Mouse (Mus musculus): ENCODE data around the gene Actr6. TPM values are rescaled to one million over a fixed set of nuclear protein-coding genes. Genes with fewer than 3 reads are reported as not detected.

Gene Actr6
- polyA plus RNA-seq, 1 experiment from 2014 or later: 33.3 TPM

DNA sequence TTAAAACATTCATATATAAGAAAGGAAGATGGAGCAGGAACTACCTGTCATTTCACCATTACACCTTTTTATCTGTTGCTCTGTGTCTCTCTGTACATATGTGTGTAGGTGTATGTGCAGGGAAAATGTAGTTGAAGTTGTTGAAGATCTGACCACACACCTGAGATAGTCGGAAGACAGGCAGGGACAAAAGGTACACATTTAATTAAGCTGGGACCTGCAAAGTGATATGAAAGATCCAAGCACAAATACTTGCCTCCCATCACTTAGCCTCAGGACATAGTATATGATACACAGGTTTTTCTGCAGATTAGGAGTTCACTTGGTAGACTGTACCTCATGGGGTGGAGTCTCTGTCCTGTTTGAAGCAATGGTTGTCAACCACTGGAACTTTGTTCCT is 15.8 kb upstream of the Actr6 start:
- Histone ChIP-seq H3K4me3 (no peak overlapping the region), H3K4me1 (peaks cover 7% of the 10 kb centered on the region; the same call in 1 of the 2 replicates), H3K9me3 (no peaks in the 10 kb centered on the region), H3K4me2 (no peak overlapping the region), H3K27me3 (no peaks in the 10 kb centered on the region), H3K9ac (no peak overlapping the region), H3K36me3 (no peaks in the 10 kb centered on the region), H3K27ac (no peak overlapping the region)
- ATAC-seq (ENCODE audit: insufficient number of reproducible peaks, low FRiP score, low TSS enrichment, low read depth): no peak
- WGBS: 97% methylated on average over 1 of the region's 1 CpGs

DNA sequence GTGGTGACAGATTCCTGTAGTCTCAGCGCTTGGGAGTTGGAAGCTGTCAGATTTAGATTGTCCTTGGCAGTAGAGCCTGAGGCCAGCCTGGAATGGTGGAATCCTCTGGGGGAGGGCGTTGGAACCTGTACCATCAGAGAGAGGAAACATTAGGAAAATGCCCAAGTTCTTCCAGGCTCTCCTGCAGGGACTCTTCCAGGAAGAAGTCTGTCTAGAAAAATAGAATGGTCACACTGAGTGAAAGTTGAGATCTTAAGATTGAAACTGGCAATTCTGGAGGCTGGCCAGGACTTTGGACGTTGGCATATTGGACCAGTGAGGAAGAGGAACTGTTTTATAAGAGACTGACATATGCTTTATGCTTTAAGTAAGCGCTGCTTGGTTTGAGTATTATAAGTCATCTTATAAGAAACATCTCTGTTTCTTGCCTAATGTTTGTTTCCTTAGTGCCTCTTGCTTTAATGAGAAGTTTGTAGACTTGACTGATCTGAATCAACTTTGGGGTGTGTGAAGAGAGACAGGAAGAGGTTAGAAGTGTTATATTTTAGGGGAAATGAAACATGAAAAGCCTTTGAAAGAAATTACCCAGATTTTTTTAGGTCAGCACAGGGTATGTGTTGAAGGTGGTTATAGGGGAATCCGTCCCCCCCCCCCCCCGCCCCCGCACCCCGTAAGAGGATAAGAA is 15.3 kb upstream of the Actr6 start:
- ATAC-seq (ENCODE audit: insufficient number of reproducible peaks, low FRiP score, low TSS enrichment, low read depth): no peak
- Histone ChIP-seq H3K4me1 (peaks cover 7% of the 10 kb centered on the region; the same call in 1 of the 2 replicates), H3K4me2 (no peak overlapping the region), H3K36me3 (no peaks in the 10 kb centered on the region), H3K9ac (no peak overlapping the region), H3K27ac (no peak overlapping the region), H3K4me3 (no peak overlapping the region), H3K27me3 (no peaks in the 10 kb centered on the region), H3K9me3 (no peaks in the 10 kb centered on the region)
- 78% methylated on average over 8 of the region's 8 CpGs for WGBS

DNA sequence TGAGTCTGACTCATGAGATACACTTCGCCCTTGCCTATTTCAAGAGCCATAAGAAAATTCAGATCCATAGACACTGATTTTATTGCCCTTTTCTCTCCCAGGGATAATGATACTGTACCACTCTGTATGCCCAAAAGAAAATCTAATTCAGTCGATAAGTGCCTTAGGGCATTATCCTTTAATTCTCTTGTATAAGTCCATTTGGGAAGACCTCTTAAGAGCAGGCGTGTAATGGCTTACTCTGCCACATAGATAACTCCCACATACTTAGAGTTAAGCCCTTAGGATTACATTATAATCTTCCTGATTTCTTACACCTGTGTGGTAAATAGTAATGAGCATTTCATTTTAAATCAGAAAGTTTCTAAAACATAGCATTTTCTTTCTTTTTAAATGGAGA is 14.5 kb upstream of the Actr6 start:
- Histone ChIP-seq H3K9ac (no peak overlapping the region), H3K4me1 (peaks cover 7% of the 10 kb centered on the region; the same call in 1 of the 2 replicates), H3K4me3 (no peak overlapping the region), H3K27me3 (no peaks in the 10 kb centered on the region), H3K4me2 (no peak overlapping the region), H3K36me3 (no peaks in the 10 kb centered on the region), H3K9me3 (no peaks in the 10 kb centered on the region), H3K27ac (no peak overlapping the region)
- ATAC-seq (ENCODE audit: insufficient number of reproducible peaks, low FRiP score, low TSS enrichment, low read depth): no peak
- 75% methylated on average over 3 of the region's 3 CpGs for WGBS

DNA sequence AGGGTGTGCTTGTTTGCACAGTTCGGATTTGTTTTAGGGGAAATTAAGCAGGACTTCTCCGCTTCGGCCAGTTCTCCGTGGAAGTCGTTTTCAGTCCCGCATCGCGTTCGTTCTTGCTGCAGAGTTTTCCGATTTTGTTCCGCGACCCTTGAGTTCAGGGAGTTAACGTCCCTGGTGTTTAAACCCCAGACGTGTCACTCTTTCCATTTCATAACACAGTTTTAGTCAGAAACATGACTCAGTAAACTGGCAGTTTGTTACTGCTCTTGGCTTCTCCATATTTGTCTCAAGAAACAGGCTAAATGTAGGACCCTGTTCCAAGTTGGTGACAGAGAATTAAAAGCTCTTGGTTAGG is 13.5 kb upstream of the Actr6 start:
- peak overlapping the region; percentile 61 for H3K4me2 ChIP-seq
- peak overlapping the region; percentile 86 for H3K4me3 ChIP-seq
- under 1% methylated on average over 14 of the region's 14 CpGs for WGBS
- H3K36me3 ChIP-seq: no peaks in the 10 kb centered on the region
- ATAC-seq (ENCODE audit: insufficient number of reproducible peaks, low FRiP score, low TSS enrichment, low read depth): no peak
- peaks cover 7% of the 10 kb centered on the region; the same call in 1 of the 2 replicates for H3K4me1 ChIP-seq
- peak overlapping the region; percentile 93 for H3K27ac ChIP-seq
- no peaks in the 10 kb centered on the region for H3K27me3 ChIP-seq
- H3K9ac ChIP-seq: peak overlapping the region; percentile 86
- no peaks in the 10 kb centered on the region for H3K9me3 ChIP-seq

DNA sequence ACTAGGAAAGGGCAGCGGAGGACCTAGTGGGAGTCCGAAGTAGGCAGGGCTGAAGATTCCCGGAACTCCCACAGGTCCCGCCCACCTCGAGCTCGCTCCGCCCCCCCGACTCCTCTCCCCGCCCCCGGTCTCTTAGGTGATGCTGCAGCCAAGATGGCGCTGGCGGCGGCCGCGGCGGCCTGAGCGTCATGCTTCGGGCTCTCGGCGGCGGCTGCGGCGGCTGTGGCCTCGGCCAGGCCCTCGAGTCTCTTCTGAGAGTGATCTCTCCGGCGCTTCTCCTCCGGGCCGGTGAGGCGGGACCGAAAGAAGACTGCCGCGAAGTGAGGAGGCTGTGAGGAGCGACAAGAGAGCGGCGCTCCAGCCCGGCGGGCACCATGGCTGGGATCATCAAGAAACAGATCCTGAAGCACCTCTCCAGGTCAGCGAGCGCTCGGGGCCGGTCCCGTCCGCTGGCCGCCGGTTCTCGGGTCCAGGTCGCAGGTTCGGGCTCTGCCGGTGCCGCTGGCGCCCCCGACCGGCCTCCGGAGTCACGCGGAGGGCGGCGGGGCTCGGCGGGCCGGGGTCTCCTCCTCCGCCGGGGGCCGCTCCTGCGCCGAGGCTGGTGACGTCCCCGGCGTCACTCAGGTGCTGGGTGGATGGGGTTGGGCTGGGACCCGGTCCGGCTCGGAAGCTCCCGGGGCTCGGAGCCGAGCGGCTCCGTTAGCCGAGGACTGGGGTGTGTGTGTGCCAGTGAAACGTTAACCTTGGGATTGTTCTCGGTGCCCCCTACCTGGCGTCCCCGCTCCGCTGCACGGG is 13.0 kb upstream of the Actr6 start, which contains the start of gene Uhrf1bp1l:
Gene Uhrf1bp1l (plus strand): TSS at position 121 of the 795 bp plus-strand sequence.
- Histone ChIP-seq H3K27me3 (no peaks in the 10 kb centered on the region), H3K4me2 (peak within 1 kb of the TSS; percentile 61), H3K4me1 (peaks cover 7% of the 10 kb centered on the region; the same call in 1 of the 2 replicates), H3K9ac (peak within 1 kb of the TSS; percentile 86), H3K9me3 (no peaks in the 10 kb centered on the region), H3K27ac (peak within 1 kb of the TSS; percentile 93), H3K4me3 (peak within 1 kb of the TSS; percentile 86), H3K36me3 (no peaks in the 10 kb centered on the region)
- under 1% methylated on average over 85 of the region's 85 CpGs for WGBS
- peak; percentile 91 for ATAC-seq (ENCODE audit: insufficient number of reproducible peaks, low FRiP score, low TSS enrichment, low read depth)

DNA sequence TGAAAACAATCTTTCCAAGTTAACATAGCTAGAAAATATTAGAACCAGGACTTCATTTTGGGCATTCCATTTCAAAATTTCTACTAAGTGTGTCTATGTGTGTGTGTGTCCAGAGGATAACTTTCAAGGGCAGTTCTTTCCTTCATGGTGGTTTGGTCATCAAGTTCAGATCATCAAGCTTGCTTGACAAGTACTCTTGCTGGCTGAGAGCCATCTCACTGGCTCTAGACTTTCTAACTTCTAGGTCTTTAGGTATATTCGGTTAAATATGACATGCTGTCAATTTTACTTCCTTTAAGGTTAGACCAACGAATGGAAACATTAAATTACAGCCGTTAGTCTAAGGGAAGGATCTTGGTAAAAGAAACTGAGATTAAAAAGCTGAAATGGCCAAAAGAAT is 12.2 kb upstream of the Actr6 start:
- no peaks in the 10 kb centered on the region for H3K9me3 ChIP-seq
- H3K4me1 ChIP-seq: peaks cover 7% of the 10 kb centered on the region; the same call in 1 of the 2 replicates
- no peak overlapping the region for H3K27ac ChIP-seq
- H3K36me3 ChIP-seq: no peaks in the 10 kb centered on the region
- no peaks in the 10 kb centered on the region for H3K27me3 ChIP-seq
- peak overlapping the region; percentile 86 for H3K4me3 ChIP-seq
- ATAC-seq (ENCODE audit: insufficient number of reproducible peaks, low FRiP score, low TSS enrichment, low read depth): no peak
- H3K9ac ChIP-seq: no peak overlapping the region
- 24% methylated on average over 3 of the region's 3 CpGs for WGBS
- H3K4me2 ChIP-seq: peak overlapping the region; percentile 61

DNA sequence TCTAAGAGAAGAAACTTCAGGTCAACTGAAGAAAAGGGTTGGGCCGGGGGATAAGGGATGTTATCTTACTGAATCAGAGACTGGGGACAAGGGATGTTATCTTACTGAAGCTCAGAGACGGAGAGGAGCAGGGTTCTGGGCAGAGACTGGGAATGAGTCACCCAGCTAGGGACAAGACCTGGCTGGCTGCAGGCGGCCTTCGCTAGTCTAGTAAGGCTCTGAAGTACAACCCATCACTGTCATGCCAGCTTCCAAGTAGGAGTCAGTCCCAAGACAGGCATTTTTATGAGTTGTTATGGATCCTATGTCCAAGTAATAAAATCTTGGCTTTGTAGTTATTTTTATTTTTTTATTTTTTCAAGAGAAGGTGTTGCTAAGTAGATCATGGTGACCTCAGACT is 11.2 kb upstream of the Actr6 start:
- H3K36me3 ChIP-seq: no peaks in the 10 kb centered on the region
- no peaks in the 10 kb centered on the region for H3K9me3 ChIP-seq
- H3K9ac ChIP-seq: no peak overlapping the region
- WGBS: 77% methylated on average over 4 of the region's 4 CpGs
- no peak for ATAC-seq (ENCODE audit: insufficient number of reproducible peaks, low FRiP score, low TSS enrichment, low read depth)
- H3K4me1 ChIP-seq: peaks cover 7% of the 10 kb centered on the region; the same call in 1 of the 2 replicates
- H3K27ac ChIP-seq: no peak overlapping the region
- no peak overlapping the region for H3K4me2 ChIP-seq
- no peak overlapping the region for H3K4me3 ChIP-seq
- no peaks in the 10 kb centered on the region for H3K27me3 ChIP-seq

DNA sequence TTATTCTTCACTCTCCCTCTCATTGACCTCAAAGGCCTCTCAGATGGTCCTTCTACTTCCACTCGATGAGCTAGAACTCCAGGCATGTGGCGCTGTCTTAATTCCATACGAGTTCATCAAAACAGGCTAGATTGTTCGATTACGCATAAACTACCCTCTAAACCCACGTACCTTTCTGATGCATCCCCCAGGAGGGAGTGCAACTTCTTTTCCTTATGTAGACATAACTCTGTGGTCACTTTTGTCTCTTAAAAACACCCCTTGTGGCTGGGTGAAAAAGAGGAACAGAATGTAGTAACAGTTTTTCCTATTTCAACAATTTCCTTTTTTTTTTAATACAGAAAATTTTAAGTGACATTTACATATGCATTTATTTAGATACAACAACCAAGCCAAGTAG is 8.9 kb upstream of the Actr6 start:
- no peak overlapping the region for H3K9ac ChIP-seq
- WGBS: 74% methylated on average over 6 of the region's 6 CpGs
- no peaks in the 10 kb centered on the region for H3K27me3 ChIP-seq
- H3K4me2 ChIP-seq: no peak overlapping the region
- no peaks in the 10 kb centered on the region for H3K9me3 ChIP-seq
- no peaks in the 10 kb centered on the region for H3K36me3 ChIP-seq
- H3K4me3 ChIP-seq: no peak overlapping the region
- ATAC-seq (ENCODE audit: insufficient number of reproducible peaks, low FRiP score, low TSS enrichment, low read depth): no peak
- no peaks in the 10 kb centered on the region for H3K4me1 ChIP-seq
- H3K27ac ChIP-seq: no peak overlapping the region

DNA sequence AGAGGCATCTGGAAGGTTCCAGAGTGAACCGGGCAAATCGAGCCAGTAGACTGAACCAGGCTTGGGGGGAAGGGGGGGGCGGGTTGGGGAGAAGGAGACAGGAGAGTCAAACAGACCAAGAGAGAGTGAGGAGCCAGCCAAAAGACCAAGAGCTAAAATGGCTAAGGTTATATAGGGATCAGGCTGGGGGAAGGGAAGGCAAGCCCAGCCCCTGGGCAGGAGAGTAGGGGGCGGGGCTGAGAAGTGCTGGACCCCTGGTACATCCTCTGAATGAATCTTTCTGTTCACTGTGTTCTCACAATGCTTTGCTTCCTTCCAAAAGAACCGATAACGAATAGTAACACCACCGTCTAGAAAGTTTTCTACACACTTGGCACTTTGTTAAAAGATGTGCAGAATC is 7.6 kb upstream of the Actr6 start:
- Histone ChIP-seq H3K27me3 (no peaks in the 10 kb centered on the region), H3K9ac (no peak overlapping the region), H3K36me3 (no peaks in the 10 kb centered on the region), H3K4me3 (no peak overlapping the region), H3K4me2 (no peak overlapping the region), H3K9me3 (no peaks in the 10 kb centered on the region), H3K27ac (no peak overlapping the region), H3K4me1 (no peaks in the 10 kb centered on the region)
- WGBS: 62% methylated on average over 7 of the region's 7 CpGs
- ATAC-seq (ENCODE audit: insufficient number of reproducible peaks, low FRiP score, low TSS enrichment, low read depth): no peak

DNA sequence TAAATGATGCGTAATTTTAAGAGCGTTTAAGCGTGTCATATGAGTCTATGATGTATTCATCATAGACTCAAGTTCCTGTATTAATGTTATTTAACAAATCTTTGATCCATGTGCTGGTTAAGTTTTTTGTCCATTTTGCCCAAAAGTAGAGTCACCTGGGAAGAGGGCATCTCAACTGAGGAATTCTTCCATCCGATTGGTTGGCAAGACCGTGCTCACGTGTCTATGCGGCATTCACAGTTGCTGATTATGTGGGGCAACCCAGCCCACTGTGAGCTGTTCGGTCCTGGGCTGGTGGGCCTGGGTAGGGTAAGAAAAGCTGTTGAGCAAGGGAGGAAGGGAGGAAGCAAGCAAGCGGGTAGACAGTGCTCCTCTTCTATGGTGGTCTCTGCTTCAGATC is 6.3 kb upstream of the Actr6 start:
- ATAC-seq (ENCODE audit: insufficient number of reproducible peaks, low FRiP score, low TSS enrichment, low read depth): no peak
- Histone ChIP-seq H3K4me1 (no peaks in the 10 kb centered on the region), H3K36me3 (no peaks in the 10 kb centered on the region), H3K9me3 (no peaks in the 10 kb centered on the region), H3K9ac (no peak overlapping the region), H3K4me2 (no peak overlapping the region), H3K27ac (no peak overlapping the region), H3K27me3 (no peaks in the 10 kb centered on the region), H3K4me3 (no peak overlapping the region)
- WGBS: 91% methylated on average over 9 of the region's 9 CpGs

DNA sequence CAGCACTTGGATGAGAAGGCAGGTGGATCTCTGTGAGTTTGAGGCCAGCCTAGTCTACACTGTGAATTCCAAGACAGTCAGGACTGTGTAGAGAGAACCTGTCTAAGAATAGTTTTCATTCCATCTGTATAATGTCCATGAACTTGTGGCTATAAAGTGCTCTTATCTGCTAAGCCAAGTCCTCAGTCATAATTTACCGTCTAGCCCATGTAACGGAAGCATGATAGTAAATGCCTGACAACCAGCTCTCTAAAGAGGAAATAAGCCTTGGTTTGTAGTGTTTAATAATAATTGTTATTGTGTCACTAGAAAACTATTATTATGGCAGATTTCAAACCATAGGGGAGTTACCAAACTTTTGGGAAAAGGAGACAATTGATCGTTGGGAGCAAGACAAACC is 5.8 kb upstream of the Actr6 start:
- H3K27me3 ChIP-seq: no peaks in the 10 kb centered on the region
- no peak overlapping the region for H3K4me3 ChIP-seq
- no peak overlapping the region for H3K27ac ChIP-seq
- ATAC-seq (ENCODE audit: insufficient number of reproducible peaks, low FRiP score, low TSS enrichment, low read depth): no peak
- H3K4me2 ChIP-seq: no peak overlapping the region
- H3K36me3 ChIP-seq: no peaks in the 10 kb centered on the region
- no peak overlapping the region for H3K9ac ChIP-seq
- no peaks in the 10 kb centered on the region for H3K9me3 ChIP-seq
- peaks cover under 1% of the 10 kb centered on the region; the same call in 1 of the 2 replicates for H3K4me1 ChIP-seq
- WGBS: 87% methylated on average over 3 of the region's 3 CpGs

DNA sequence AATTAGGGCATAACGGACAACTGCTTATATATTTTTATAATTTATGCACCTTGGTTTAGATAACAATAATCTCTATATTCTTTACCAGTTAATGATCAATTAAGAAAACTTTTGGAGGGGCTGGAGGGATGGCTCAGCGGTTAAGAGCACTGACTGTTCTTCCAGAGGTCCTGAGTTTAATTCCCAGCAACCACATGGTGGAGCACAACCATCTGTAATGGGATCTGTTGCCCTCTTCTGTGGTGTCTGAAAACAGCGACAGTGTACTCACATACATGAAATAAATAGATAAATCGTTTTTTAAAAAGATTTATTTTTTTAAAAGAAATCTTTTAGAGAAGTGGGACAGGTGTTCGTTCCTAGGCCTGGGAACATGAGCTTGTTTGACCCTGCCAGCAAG is 5.0 kb upstream of the Actr6 start:
- no peak overlapping the region for H3K9ac ChIP-seq
- WGBS: 45% methylated on average over 5 of the region's 5 CpGs
- H3K9me3 ChIP-seq: no peaks in the 10 kb centered on the region
- no peaks in the 10 kb centered on the region for H3K27me3 ChIP-seq
- H3K4me3 ChIP-seq: no peak overlapping the region
- ATAC-seq (ENCODE audit: insufficient number of reproducible peaks, low FRiP score, low TSS enrichment, low read depth): no peak
- H3K4me1 ChIP-seq: peaks cover 3% of the 10 kb centered on the region; the same call in 1 of the 2 replicates
- H3K27ac ChIP-seq: no peak overlapping the region
- H3K4me2 ChIP-seq: no peak overlapping the region
- H3K36me3 ChIP-seq: no peaks in the 10 kb centered on the region
